Mouse (Mus musculus) lung, postnatal 0 days (tissue): ENCODE results near the gene Apaf1.

ENCODE experiments used
- CTCF ChIP-seq: IDR thresholded peaks from 2 replicates; pipeline ENCODE4 v1.5.1; 2016; ENCODE audit warnings: antibody characterized with exemption, mild to moderate bottlenecking
- EP300 ChIP-seq: IDR thresholded peaks from 2 replicates; pipeline ENCODE4 v1.6.1; 2016; ENCODE audit warnings: antibody characterized with exemption, mild to moderate bottlenecking, control low read depth

DNA sequence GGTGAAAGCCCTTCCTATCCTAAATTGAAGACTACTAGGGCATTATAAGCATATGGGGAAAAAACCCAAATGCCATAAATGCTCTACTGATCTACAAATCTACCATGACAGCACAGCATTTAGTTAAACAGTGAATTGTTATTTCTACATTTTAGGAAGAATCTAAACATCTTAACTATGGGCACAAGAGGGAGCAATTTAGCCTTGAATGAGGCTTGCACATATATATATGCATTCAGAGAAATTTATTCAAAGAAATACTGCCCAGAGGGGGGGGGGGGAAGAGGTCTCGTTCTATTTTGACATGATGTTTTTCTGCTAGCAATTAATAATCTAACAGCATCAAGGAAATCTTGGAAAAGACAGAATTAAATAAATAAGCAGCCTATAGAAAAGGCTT lies 10.8 kb downstream of the Apaf1 start:
- TF ChIP-seq CTCF: peak; percentile 55
- TF ChIP-seq EP300: no peak
